Mouse (Mus musculus) kidney, embryonic 14.5 days (tissue): ENCODE data around the gene Sec11a. TPM values are rescaled to one million over a fixed set of nuclear protein-coding genes. Genes with fewer than 3 reads are reported as not detected.

Experiments
- ATAC-seq: fragments of 200-750 bp; cut with Nextera tagmentation; 2 replicates; pipeline ENCODE4 v1.8.0; 2017; ENCODE audit warnings: moderate number of reproducible peaks, mild to moderate bottlenecking, moderate TSS enrichment, moderate library complexity; ENCODE audit not compliant: low FRiP score, low TSS enrichment
- H3K27ac ChIP-seq: fragments of 300-500 bp; sonication (generic); 2 replicates; pipeline ENCODE4 v1.5.1; 2014; ENCODE audit warnings: low read depth, mild to moderate bottlenecking, low read length, moderate library complexity, mixed read lengths
- H3K27me3 ChIP-seq: fragments of 300-500 bp; sonication (generic); 2 replicates; pipeline ENCODE4 v1.6.1; 2014; ENCODE audit warnings: mild to moderate bottlenecking, low read length; ENCODE audit not compliant: control insufficient read depth, insufficient read depth
- H3K36me3 ChIP-seq: fragments of 300-500 bp; sonication (generic); 2 replicates; pipeline ENCODE4 v1.6.1; 2014; ENCODE audit warnings: low read length, mixed read lengths; ENCODE audit not compliant: control insufficient read depth, insufficient read depth
- H3K4me1 ChIP-seq: fragments of 300-500 bp; sonication (generic); 2 replicates; pipeline ENCODE4 v1.6.1; 2014; ENCODE audit warnings: low read length, mixed read lengths; ENCODE audit not compliant: control insufficient read depth, insufficient read depth
- H3K4me2 ChIP-seq: fragments of 300-500 bp; sonication (generic); replicated peaks from 2 replicates; pipeline ENCODE4 v1.6.1; 2014; ENCODE audit warnings: low read depth, mild to moderate bottlenecking, low read length
- H3K4me3 ChIP-seq: fragments of 300-500 bp; sonication (generic); 2 replicates; pipeline ENCODE4 v1.5.1; 2014; ENCODE audit warnings: mild to moderate bottlenecking, low read length
- H3K9ac ChIP-seq: fragments of 300-500 bp; sonication (generic); 2 replicates; pipeline ENCODE4 v1.6.1; 2014; ENCODE audit warnings: low read depth, mild to moderate bottlenecking, low read length, moderate library complexity
- H3K9me3 ChIP-seq: fragments of 300-500 bp; sonication (generic); 2 replicates; pipeline ENCODE4 v1.6.1; 2016; ENCODE audit warnings: low read length; ENCODE audit not compliant: control insufficient read depth
- WGBS: fragments of 180-500 bp; shearing (Covaris S2); extraction: QIAGEN DNeasy Blood & Tissue Kit; methylation state at CpG from one replicate; pipeline ENCODE4 v1.1.7; 2014; 5-methylcytosine and 5-hydroxymethylcytosine counted together
- polyA plus RNA-seq: library from polyadenylated mRNA; unstranded; fragments of >200 nt; fragmentation: Nextera tagmentation; extraction: Ambion mirVana; gene quantifications from 2 replicates; pipeline ENCODE4 v1.2.1, GENCODE M21; 2014

The Sec11a gene
- polyA plus RNA-seq, 1 experiment from 2014 or later = 228 TPM

GRCm38 (mm10) chr7:80935834-80936233, 11.7 kb downstream of the Sec11a start:
- Histone ChIP-seq H3K27me3 (no peaks in the 10 kb centered on the region), H3K4me2 (no peak overlapping the region), H3K9ac (no peak overlapping the region), H3K4me3 (no peak overlapping the region), H3K36me3 (peaks cover 34% of the 10 kb centered on the region; the same call in 1 of the 2 replicates), H3K4me1 (no peaks in the 10 kb centered on the region), H3K9me3 (no peaks in the 10 kb centered on the region), H3K27ac (no peak overlapping the region)
- 90% methylated on average over 1 of the region's 1 CpGs for WGBS
- no peak for ATAC-seq

GRCm38 (mm10) chr7:80932777-80933176, 14.8 kb downstream of the Sec11a start:
- Histone ChIP-seq H3K9ac (no peak overlapping the region), H3K27ac (no peak overlapping the region), H3K9me3 (no peaks in the 10 kb centered on the region), H3K4me2 (no peak overlapping the region), H3K36me3 (peaks cover 37% of the 10 kb centered on the region; the same call in 1 of the 2 replicates), H3K4me1 (no peaks in the 10 kb centered on the region), H3K27me3 (no peaks in the 10 kb centered on the region), H3K4me3 (no peak overlapping the region)
- 52% methylated on average over 1 of the region's 1 CpGs for WGBS
- no peak for ATAC-seq

GRCm38 (mm10) chr7:80931618-80932207, 15.9 kb downstream of the Sec11a start:
- Histone ChIP-seq H3K9ac (no peak overlapping the region), H3K4me2 (no peak overlapping the region), H3K27ac (no peak overlapping the region), H3K4me1 (no peaks in the 10 kb centered on the region), H3K36me3 (peaks cover 41% of the 10 kb centered on the region; the same call in 1 of the 2 replicates), H3K27me3 (no peaks in the 10 kb centered on the region), H3K9me3 (no peaks in the 10 kb centered on the region), H3K4me3 (no peak overlapping the region)
- ATAC-seq = no peak
- 85% methylated on average over 8 of the region's 8 CpGs for WGBS

- Histone ChIP-seq H3K9me3 (no peaks in the 10 kb centered on the region), H3K4me2 (no peak overlapping the region), H3K36me3 (peaks cover 46% of the 10 kb centered on the region), H3K4me1 (no peaks in the 10 kb centered on the region), H3K27ac (no peak overlapping the region), H3K9ac (no peak overlapping the region), H3K4me3 (no peak overlapping the region), H3K27me3 (no peaks in the 10 kb centered on the region)
- WGBS = 90% methylated on average over 2 of the region's 2 CpGs
- no peak for ATAC-seq
Measured at GRCm38 (mm10) chr7:80923165-80923564, 24.4 kb downstream of the Sec11a start.

GRCm38 (mm10) chr7:80919647-80920008, 28.0 kb downstream of the Sec11a start:
- no peak overlapping the region for H3K4me3 ChIP-seq
- ATAC-seq = no peak
- no peak overlapping the region for H3K27ac ChIP-seq
- H3K9me3 ChIP-seq = no peaks in the 10 kb centered on the region
- no peak overlapping the region for H3K9ac ChIP-seq
- H3K4me2 ChIP-seq = no peak overlapping the region
- WGBS = 87% methylated on average over 5 of the region's 5 CpGs
- H3K27me3 ChIP-seq = no peaks in the 10 kb centered on the region
- H3K36me3 ChIP-seq = peaks cover 63% of the 10 kb centered on the region
- no peaks in the 10 kb centered on the region for H3K4me1 ChIP-seq

- no peak overlapping the region for H3K27ac ChIP-seq
- no peak for ATAC-seq
- no peaks in the 10 kb centered on the region for H3K9me3 ChIP-seq
- H3K9ac ChIP-seq = no peak overlapping the region
- H3K4me1 ChIP-seq = no peaks in the 10 kb centered on the region
- no peaks in the 10 kb centered on the region for H3K27me3 ChIP-seq
- H3K36me3 ChIP-seq = peaks cover 63% of the 10 kb centered on the region
- no peak overlapping the region for H3K4me2 ChIP-seq
- 82% methylated on average over 8 of the region's 8 CpGs for WGBS
- no peak overlapping the region for H3K4me3 ChIP-seq
Measured at GRCm38 (mm10) chr7:80918982-80919646, 28.5 kb downstream of the Sec11a start.

GRCm38 (mm10) chr7:80917916-80918465, 29.6 kb downstream of the Sec11a start:
- Histone ChIP-seq H3K4me2 (no peak overlapping the region), H3K27ac (no peak overlapping the region), H3K4me1 (no peaks in the 10 kb centered on the region), H3K36me3 (peaks cover 66% of the 10 kb centered on the region), H3K9me3 (no peaks in the 10 kb centered on the region), H3K27me3 (no peaks in the 10 kb centered on the region), H3K9ac (no peak overlapping the region), H3K4me3 (no peak overlapping the region)
- ATAC-seq = no peak
- WGBS = 71% methylated on average over 4 of the region's 4 CpGs

- H3K9me3 ChIP-seq = no peaks in the 10 kb centered on the region
- no peaks in the 10 kb centered on the region for H3K27me3 ChIP-seq
- no peak for ATAC-seq
- no peak overlapping the region for H3K4me2 ChIP-seq
- H3K36me3 ChIP-seq = peaks cover 65% of the 10 kb centered on the region
- WGBS = 76% methylated on average over 8 of the region's 8 CpGs
- H3K4me3 ChIP-seq = no peak overlapping the region
- no peaks in the 10 kb centered on the region for H3K4me1 ChIP-seq
- H3K27ac ChIP-seq = no peak overlapping the region
- H3K9ac ChIP-seq = no peak overlapping the region
Measured at GRCm38 (mm10) chr7:80912496-80912895, 35.1 kb downstream of the Sec11a start.

GRCm38 (mm10) chr7:80911053-80911452, 36.5 kb downstream of the Sec11a start:
- H3K27me3 ChIP-seq = no peaks in the 10 kb centered on the region
- H3K4me2 ChIP-seq = no peak overlapping the region
- no peaks in the 10 kb centered on the region for H3K4me1 ChIP-seq
- H3K4me3 ChIP-seq = no peak overlapping the region
- no peak for ATAC-seq
- 84% methylated on average over 7 of the region's 7 CpGs for WGBS
- H3K9ac ChIP-seq = no peak overlapping the region
- no peaks in the 10 kb centered on the region for H3K9me3 ChIP-seq
- no peak overlapping the region for H3K27ac ChIP-seq
- peaks cover 54% of the 10 kb centered on the region for H3K36me3 ChIP-seq
